Mouse (Mus musculus) spleen, adult 2 months (tissue): ENCODE data around the gene Rbm28. TPM values are rescaled to one million over a fixed set of nuclear protein-coding genes. Genes with fewer than 3 reads are reported as not detected.

Experiments
- DNase-seq, 2 experiments: peaks; one replicate each; pipeline versions ENCODE4 v3.0.0 to v3.0.0-alpha.2; 2012 to 2021; ENCODE audit warnings: low spot score in 2 of 2, low read depth in 1 of 2
- H3K27ac ChIP-seq: fragments of 200-500 bp; 2 replicates; pipeline ENCODE4 v1.5.1; 2012; ENCODE audit warnings: low read length, inconsistent platforms; ENCODE audit not compliant: insufficient read depth
- H3K27me3 ChIP-seq: fragments of 200-500 bp; 2 replicates; pipeline ENCODE4 v1.6.1; 2012; ENCODE audit warnings: mild to moderate bottlenecking, moderate library complexity, low read length, inconsistent platforms; ENCODE audit not compliant: control insufficient read depth, insufficient read depth
- H3K36me3 ChIP-seq: fragments of 200-500 bp; 2 replicates; pipeline ENCODE4 v1.6.1; 2012; ENCODE audit warnings: mild to moderate bottlenecking, low read length, inconsistent platforms; ENCODE audit not compliant: control insufficient read depth, insufficient read depth
- H3K4me1 ChIP-seq: fragments of 200-500 bp; 2 replicates; pipeline ENCODE4 v1.6.1; 2011; ENCODE audit warnings: inconsistent platforms; ENCODE audit not compliant: control insufficient read depth, insufficient read depth, insufficient read length
- H3K4me3 ChIP-seq: fragments of 200-500 bp; 2 replicates; pipeline ENCODE4 v1.5.1; 2011; ENCODE audit warnings: mild to moderate bottlenecking, inconsistent platforms; ENCODE audit not compliant: insufficient read depth, insufficient read length; ENCODE audit errors: extremely low read depth
- CTCF ChIP-seq: fragments of 200-500 bp; IDR thresholded peaks from 2 replicates; pipeline ENCODE4 v1.5.1; 2011; ENCODE audit warnings: mild to moderate bottlenecking, inconsistent platforms; ENCODE audit not compliant: insufficient read depth, insufficient read length, insufficient replicate concordance; ENCODE audit errors: extremely low read depth
- POLR2A ChIP-seq: fragments of 200-500 bp; IDR thresholded peaks from 2 replicates; pipeline ENCODE4 v1.6.1; 2011; ENCODE audit warnings: low read depth, low read length, inconsistent platforms
- WGBS: fragments of 180-500 bp; shearing (Covaris S2); methylation state at CpG from one replicate; pipeline ENCODE4 v1.1.7; 2018; 5-methylcytosine and 5-hydroxymethylcytosine counted together
- polyA plus RNA-seq: library from polyadenylated mRNA; depleted of rRNA; stranded (reverse); fragments of >200 nt; gene quantifications from 2 replicates; pipeline ENCODE4 v1.2.3, GENCODE M21; 2012

The Rbm28 gene
- polyA plus RNA-seq, 1 experiment, result 3.6 TPM

- Histone ChIP-seq H3K27ac (no peak overlapping the region), H3K36me3 (no peaks in the 10 kb centered on the region), H3K27me3 (no peaks in the 10 kb centered on the region), H3K4me3 (no peak overlapping the region), H3K4me1 (no peaks in the 10 kb centered on the region)
- DNase-seq, result peak in 1 of 2 experiments; percentile 0
- WGBS, result 84% methylated on average over 5 of the region's 5 CpGs
- TF ChIP-seq CTCF (no peak), POLR2A (no peak)
These were observed 30.3 kb upstream of the Rbm28 start for GRCm38 (mm10) chr6:29195146-29195545.

- no peaks in the 10 kb centered on the region for H3K4me1 ChIP-seq
- H3K36me3 ChIP-seq, result no peaks in the 10 kb centered on the region
- DNase-seq, result peak in 1 of 2 experiments; percentile 0
- H3K4me3 ChIP-seq, result no peak overlapping the region
- no peaks in the 10 kb centered on the region for H3K27me3 ChIP-seq
- TF ChIP-seq POLR2A (no peak), CTCF (no peak)
- no peak overlapping the region for H3K27ac ChIP-seq
- 61% methylated on average over 15 of the region's 15 CpGs for WGBS
These were observed 29.4 kb upstream of the Rbm28 start for GRCm38 (mm10) chr6:29193961-29194750.

- 6% methylated on average over 1 of the region's 1 CpGs for WGBS
- Histone ChIP-seq H3K27ac (no peak overlapping the region), H3K4me3 (no peak overlapping the region), H3K36me3 (no peaks in the 10 kb centered on the region), H3K4me1 (no peaks in the 10 kb centered on the region), H3K27me3 (no peaks in the 10 kb centered on the region)
- no peak for TF ChIP-seq POLR2A
- no peak for TF ChIP-seq CTCF
- DNase-seq, result no peak
These were observed 23.1 kb upstream of the Rbm28 start for GRCm38 (mm10) chr6:29187936-29188335.

- Histone ChIP-seq H3K4me3 (no peak overlapping the region), H3K27ac (no peak overlapping the region), H3K4me1 (peaks cover 10% of the 10 kb centered on the region; the same call in 1 of the 2 replicates), H3K27me3 (peaks cover 14% of the 10 kb centered on the region), H3K36me3 (no peaks in the 10 kb centered on the region)
- 72% methylated on average over 8 of the region's 8 CpGs for WGBS
- TF ChIP-seq CTCF (no peak), POLR2A (no peak)
- DNase-seq, result no peak
These were observed 15.0 kb upstream of the Rbm28 start for GRCm38 (mm10) chr6:29179843-29180242.

GRCm38 (mm10) chr6:29178888-29179658 is 14.3 kb upstream of the Rbm28 start, which contains the start of gene Prrt4:
Prrt4 (minus strand) TSS chr6:29179584.
- Histone ChIP-seq H3K27me3 (peaks cover 14% of the 10 kb centered on the region), H3K27ac (no peak within 1 kb of the TSS), H3K4me1 (peaks cover 10% of the 10 kb centered on the region; the same call in 1 of the 2 replicates), H3K4me3 (peak within 1 kb of the TSS; percentile 32; the same call in 1 of the 2 replicates), H3K36me3 (no peaks in the 10 kb centered on the region)
- WGBS, result 2% methylated on average over 75 of the region's 79 CpGs
- no peak for TF ChIP-seq CTCF
- TF ChIP-seq POLR2A, result no peak
- no peak for DNase-seq

GRCm38 (mm10) chr6:29177901-29178879 is 13.4 kb upstream of the Rbm28 start:
- TF ChIP-seq CTCF (no peak), POLR2A (no peak)
- Histone ChIP-seq H3K36me3 (no peaks in the 10 kb centered on the region), H3K4me1 (peaks cover 10% of the 10 kb centered on the region; the same call in 1 of the 2 replicates), H3K27ac (no peak overlapping the region), H3K4me3 (peak overlapping the region; percentile 32; the same call in 1 of the 2 replicates), H3K27me3 (peaks cover 16% of the 10 kb centered on the region)
- DNase-seq, result no peak
- 61% methylated on average over 17 of the region's 17 CpGs for WGBS
